In genomic region chr15:79753420-79753752, GRCm38 (mm10) we compare ENCODE assay signal across 12 mouse cellular contexts. TPM values are rescaled to one million over a fixed set of nuclear protein-coding genes. Genes with fewer than 3 reads are reported as not detected.
DNase-seq lines count a peak whose midpoint lies in the region; ATAC-seq and TF ChIP-seq lines count a peak whose summit lies in the region.
"Had no signal": no experiment of that assay in that cellular context is flagged by ENCODE, and none has a peak within 500 bp of the region (broad histone marks: within the 10 kb centered on the region; RNA-seq: fewer than 3 reads in every experiment).

No protein-coding gene starts in this region.

- H3K4me3 ChIP-seq in hindbrain, embryonic 14.5 days (replicated peaks; ENCODE audit: low read length), result no peak overlapping the region
- no peak overlapping the region for H3K4me3 ChIP-seq in hindbrain, embryonic 10.5 days
- H3K4me3 ChIP-seq in limb, embryonic 11.5 days (ENCODE audit: low read depth, low read length), result no peak overlapping the region
- no peak overlapping the region for H3K4me3 ChIP-seq in limb, embryonic 10.5 days
- no peak overlapping the region for H3K4me3 ChIP-seq in stomach, postnatal 0 days (ENCODE audit: low read depth, low read length)
- H3K4me3 ChIP-seq: embryonic facial prominence, embryonic 12.5 days; heart, embryonic 10.5 days had no signal

- H3K36me3 ChIP-seq in hindbrain, embryonic 14.5 days (replicated peaks; ENCODE audit: control insufficient read depth, insufficient read depth), result 0 out of 2 replicates have a peak, but pooled peaks cover 6% of the 10 kb centered on the region
- H3K36me3 ChIP-seq in hindbrain, embryonic 10.5 days, result no peaks in the 10 kb centered on the region
- no peaks in the 10 kb centered on the region for H3K36me3 ChIP-seq in limb, embryonic 11.5 days (ENCODE audit: control insufficient read depth, insufficient read depth, low read length)
- no peaks in the 10 kb centered on the region for H3K36me3 ChIP-seq in limb, embryonic 10.5 days
- no peaks in the 10 kb centered on the region for H3K36me3 ChIP-seq in stomach, postnatal 0 days (ENCODE audit: control insufficient read depth, insufficient read depth, low read length)
- H3K36me3 ChIP-seq: embryonic facial prominence, embryonic 12.5 days; G1E had no signal

- no peak overlapping the region for H3K27ac ChIP-seq in hindbrain, embryonic 14.5 days
- H3K27ac ChIP-seq in hindbrain, embryonic 10.5 days, result no peak overlapping the region
- H3K27ac ChIP-seq in limb, embryonic 11.5 days (replicated peaks; ENCODE audit: low read depth, low read length), result no peak overlapping the region
- H3K27ac ChIP-seq in limb, embryonic 10.5 days, result no peak overlapping the region
- no peak overlapping the region for H3K27ac ChIP-seq in stomach, postnatal 0 days (replicated peaks)
- H3K27ac ChIP-seq: embryonic facial prominence, embryonic 12.5 days; heart, embryonic 10.5 days; liver, embryonic 14.5 days had no signal

- no peak overlapping the region for H3K4me2 ChIP-seq in hindbrain, embryonic 14.5 days (replicated peaks)
- H3K4me2 ChIP-seq in limb, embryonic 11.5 days (ENCODE audit: low read depth, severe bottlenecking), result no peak overlapping the region
- no peak overlapping the region for H3K4me2 ChIP-seq in stomach, postnatal 0 days (replicated peaks; ENCODE audit: low read depth)
- H3K4me2 ChIP-seq: embryonic facial prominence, embryonic 12.5 days had no signal

- intact Hi-C loops in left cerebral cortex, postnatal 25 days (cut with DNase I), result loop anchor here (2.0 to 5.0 kb wide), 5 partner anchors 77 to 324 kb away; no protein-coding TSS in a partner anchor

- 0 out of 2 replicates have a peak, but pooled peaks have one; percentile 25 for ATAC-seq in hindbrain, embryonic 14.5 days (ENCODE audit: low FRiP score)
- peak; percentile 35; the same call in 1 of the 2 replicates for ATAC-seq in limb, embryonic 11.5 days (ENCODE audit: insufficient number of reproducible peaks, low FRiP score, low TSS enrichment, low read depth)
- ATAC-seq in stomach, postnatal 0 days (ENCODE audit: low FRiP score, low TSS enrichment), result peak; percentile 43; the same call in 1 of the 2 replicates

- H3K27me3 ChIP-seq in hindbrain, embryonic 14.5 days (ENCODE audit: control insufficient read depth, insufficient read depth, low read length), result no peaks in the 10 kb centered on the region
- no peaks in the 10 kb centered on the region for H3K27me3 ChIP-seq in hindbrain, embryonic 10.5 days (ENCODE audit: insufficient read depth, poor library complexity, severe bottlenecking)
- no peaks in the 10 kb centered on the region for H3K27me3 ChIP-seq in limb, embryonic 11.5 days (ENCODE audit: control insufficient read depth, insufficient read depth, low read length)
- no peaks in the 10 kb centered on the region for H3K27me3 ChIP-seq in limb, embryonic 10.5 days (ENCODE audit: low read depth, poor library complexity, severe bottlenecking)
- no peaks in the 10 kb centered on the region for H3K27me3 ChIP-seq in stomach, postnatal 0 days (ENCODE audit: control insufficient read depth, insufficient read depth, low read length)
- H3K27me3 ChIP-seq: embryonic facial prominence, embryonic 12.5 days had no signal

- no peak for DNase-seq in hindbrain, embryonic 14.5 days (ENCODE audit: low spot score)
- no peak for DNase-seq in hindbrain, embryonic 10.5 days (ENCODE audit: low spot score)
- no peak for DNase-seq in limb, embryonic 11.5 days (ENCODE audit: low spot score)
- no peak for DNase-seq in limb, embryonic 10.5 days (ENCODE audit: low spot score)
- DNase-seq in thymus, postnatal 4 days, result peak; percentile 23
- no peak for DNase-seq in thymus, postnatal 25 days
- no peak for DNase-seq in stomach, postnatal 0 days (ENCODE audit: low spot score)
- no peak for DNase-seq in left cerebral cortex, postnatal 25 days (ENCODE audit: low spot score in 2 of 2)

- H3K9ac ChIP-seq in hindbrain, embryonic 14.5 days, result no peak overlapping the region
- no peak overlapping the region for H3K9ac ChIP-seq in limb, embryonic 11.5 days (ENCODE audit: low read length)
- no peak overlapping the region for H3K9ac ChIP-seq in stomach, postnatal 0 days (ENCODE audit: low read length)
- H3K9ac ChIP-seq: liver, embryonic 14.5 days had no signal

- TF ChIP-seq EP300 in stomach, postnatal 0 days (optimal IDR thresholded peaks at IDR 0.05), result no peak

- no peak for TF ChIP-seq CTCF in stomach, postnatal 0 days (IDR thresholded peaks at IDR 0.05; ENCODE audit: low read depth)

- H3K4me1 ChIP-seq in hindbrain, embryonic 14.5 days (replicated peaks; ENCODE audit: control insufficient read depth, insufficient read depth, low read length), result no peaks in the 10 kb centered on the region
- peaks cover 24% of the 10 kb centered on the region for H3K4me1 ChIP-seq in hindbrain, embryonic 10.5 days (replicated peaks)
- H3K4me1 ChIP-seq in limb, embryonic 11.5 days (ENCODE audit: control insufficient read depth, insufficient read depth, low read length), result no peaks in the 10 kb centered on the region
- H3K4me1 ChIP-seq in limb, embryonic 10.5 days, result peaks cover 19% of the 10 kb centered on the region
- H3K4me1 ChIP-seq in stomach, postnatal 0 days (replicated peaks; ENCODE audit: control insufficient read depth, insufficient read depth), result no peaks in the 10 kb centered on the region
- H3K4me1 ChIP-seq: embryonic facial prominence, embryonic 12.5 days had no signal

- no peaks in the 10 kb centered on the region for H3K9me3 ChIP-seq in hindbrain, embryonic 14.5 days (ENCODE audit: control insufficient read depth, low read length)
- H3K9me3 ChIP-seq in hindbrain, embryonic 10.5 days, result no peaks in the 10 kb centered on the region
- H3K9me3 ChIP-seq in limb, embryonic 11.5 days (ENCODE audit: control insufficient read depth, low read length), result no peaks in the 10 kb centered on the region
- H3K9me3 ChIP-seq in limb, embryonic 10.5 days (replicated peaks), result no peaks in the 10 kb centered on the region
- H3K9me3 ChIP-seq in stomach, postnatal 0 days (ENCODE audit: control insufficient read depth, low read length), result no peaks in the 10 kb centered on the region
- H3K9me3 ChIP-seq: embryonic facial prominence, embryonic 12.5 days; G1E; heart, embryonic 10.5 days had no signal

- 79% methylated on average over 3 of the region's 3 CpGs for WGBS in hindbrain, embryonic 14.5 days
- WGBS in hindbrain, embryonic 10.5 days, result 90% methylated on average over 3 of the region's 3 CpGs
- 88% methylated on average over 3 of the region's 3 CpGs for WGBS in limb, embryonic 11.5 days
- WGBS in limb, embryonic 10.5 days, result 88% methylated on average over 3 of the region's 3 CpGs
- 81% methylated on average over 3 of the region's 3 CpGs for WGBS in stomach, postnatal 0 days

RNA-seq across cellular contexts. Expression of gene Sun2, which starts 11.1 kb away (rescaled TPM):
- polyA plus RNA-seq in hindbrain, embryonic 14.5 days (2014; fragmentation: Nextera tagmentation; extraction: Ambion mirVana), result 5.9 and 6.7 TPM in 2 replicates
- 2.0 and 5.0 TPM in 2 replicates for polyA plus RNA-seq in hindbrain, embryonic 10.5 days (2016; fragmentation: Nextera tagmentation; extraction: Ambion mirVana)
- polyA plus RNA-seq in limb, embryonic 11.5 days (2014; fragmentation: Nextera tagmentation; extraction: Ambion mirVana), result 5.3 and 5.4 TPM in 2 replicates
- 2.8 and 3.8 TPM in 2 replicates for polyA plus RNA-seq in limb, embryonic 10.5 days (2016; fragmentation: Nextera tagmentation; extraction: Ambion mirVana)
- polyA plus RNA-seq in stomach, postnatal 0 days (2015; fragmentation: Nextera tagmentation; extraction: Ambion mirVana), result 2.2 TPM in 2 replicates
- 10 to 100 TPM; 26.3 to 43.4 TPM for total RNA-seq in left cerebral cortex, postnatal 25 days (2021)

RNA-seq across cellular contexts. Expression of gene Dnal4, which starts 24.3 kb away (rescaled TPM):
- polyA plus RNA-seq in hindbrain, embryonic 14.5 days (2014; fragmentation: Nextera tagmentation; extraction: Ambion mirVana), result 64.6 and 67.8 TPM in 2 replicates
- polyA plus RNA-seq in hindbrain, embryonic 10.5 days (2016; fragmentation: Nextera tagmentation; extraction: Ambion mirVana), result 68.0 and 83.0 TPM in 2 replicates
- polyA plus RNA-seq in limb, embryonic 11.5 days (2014; fragmentation: Nextera tagmentation; extraction: Ambion mirVana), result 62.1 and 62.5 TPM in 2 replicates
- 62.2 and 70.4 TPM in 2 replicates for polyA plus RNA-seq in limb, embryonic 10.5 days (2016; fragmentation: Nextera tagmentation; extraction: Ambion mirVana)
- polyA plus RNA-seq in stomach, postnatal 0 days (2015; fragmentation: Nextera tagmentation; extraction: Ambion mirVana), result 30.5 and 31.4 TPM in 2 replicates
- 10 to 100 TPM; 46.7 to 54.9 TPM for total RNA-seq in left cerebral cortex, postnatal 25 days (2021)

RNA-seq across cellular contexts. Expression of gene Nptxr, which starts 51.2 kb away (rescaled TPM):
- 20.9 and 24.8 TPM in 2 replicates for polyA plus RNA-seq in hindbrain, embryonic 14.5 days (2014; fragmentation: Nextera tagmentation; extraction: Ambion mirVana)
- 2.2 and 4.6 TPM in 2 replicates for polyA plus RNA-seq in hindbrain, embryonic 10.5 days (2016; fragmentation: Nextera tagmentation; extraction: Ambion mirVana)
- polyA plus RNA-seq in limb, embryonic 11.5 days (2014; fragmentation: Nextera tagmentation; extraction: Ambion mirVana), result 0.37 and 0.48 TPM in 2 replicates
- polyA plus RNA-seq in limb, embryonic 10.5 days (2016; fragmentation: Nextera tagmentation; extraction: Ambion mirVana), result 0.55 and 0.65 TPM in 2 replicates
- 2.0 and 2.5 TPM in 2 replicates for polyA plus RNA-seq in stomach, postnatal 0 days (2015; fragmentation: Nextera tagmentation; extraction: Ambion mirVana)
- total RNA-seq in left cerebral cortex, postnatal 25 days (2021), result 100 to 1,000 TPM; 898 to 921 TPM
